Mouse (Mus musculus): Measurements from ENCODE around the gene Smarcc1.
A peak's percentile ranks its signal among the peaks of the same experiment; 100 is the strongest.
"Not testable (repeated sequence)": the region's sequence is repeated elsewhere in the genome, so short reads cannot be mapped to it uniquely, and the experiment has no call there.

Smarcc1 gene

GRCm38 (mm10) chr9:110132201-110132605, 14.7 kb downstream of the Smarcc1 start:
- DNase-seq = peak; percentile 75

GRCm38 (mm10) chr9:110132921-110133320, 15.4 kb downstream of the Smarcc1 start:
- no peak for DNase-seq

- DNase-seq = no peak
Observed at GRCm38 (mm10) chr9:110134176-110134575, 16.7 kb downstream of the Smarcc1 start.

- peak; percentile 26 for DNase-seq
Observed at GRCm38 (mm10) chr9:110139119-110139518, 21.6 kb downstream of the Smarcc1 start.

GRCm38 (mm10) chr9:110142097-110142496, 24.6 kb downstream of the Smarcc1 start:
- DNase-seq = no peak

- no peak for DNase-seq
Observed at GRCm38 (mm10) chr9:110148598-110148997, 31.1 kb downstream of the Smarcc1 start.

GRCm38 (mm10) chr9:110159036-110159435, 41.5 kb downstream of the Smarcc1 start:
- no peak for DNase-seq

- DNase-seq = not testable (repeated sequence)
Observed at GRCm38 (mm10) chr9:110160486-110160885, 43.0 kb downstream of the Smarcc1 start.

GRCm38 (mm10) chr9:110162441-110162840, 44.9 kb downstream of the Smarcc1 start:
- no peak for DNase-seq

GRCm38 (mm10) chr9:110163071-110163470, 45.6 kb downstream of the Smarcc1 start:
- DNase-seq = no peak

GRCm38 (mm10) chr9:110170858-110171257, 53.4 kb downstream of the Smarcc1 start:
- no peak for DNase-seq

- no peak for DNase-seq
Observed at GRCm38 (mm10) chr9:110199870-110200269, 82.4 kb downstream of the Smarcc1 start.

- DNase-seq = no peak
Observed at GRCm38 (mm10) chr9:110205526-110206404, 88.3 kb downstream of the Smarcc1 start.

- DNase-seq = no peak
Observed at GRCm38 (mm10) chr9:110206437-110206836, 88.9 kb downstream of the Smarcc1 start.

GRCm38 (mm10) chr9:110208265-110208664, 90.8 kb downstream of the Smarcc1 start:
- no peak for DNase-seq

GRCm38 (mm10) chr9:110208967-110209366, 91.5 kb downstream of the Smarcc1 start:
- DNase-seq = no peak

- no peak for DNase-seq
Observed at GRCm38 (mm10) chr9:110224273-110224672, 106.8 kb downstream of the Smarcc1 start.

- DNase-seq = no peak
Observed at GRCm38 (mm10) chr9:110226191-110226590, 108.7 kb downstream of the Smarcc1 start.

GRCm38 (mm10) chr9:110228671-110229070, 111.2 kb downstream of the Smarcc1 start:
- no peak for DNase-seq

GRCm38 (mm10) chr9:110229112-110229511, 111.6 kb downstream of the Smarcc1 start:
- DNase-seq = no peak

GRCm38 (mm10) chr9:110229566-110230248, 112.2 kb downstream of the Smarcc1 start:
- DNase-seq = no peak

- DNase-seq = no peak
Observed at GRCm38 (mm10) chr9:110230395-110231071, 113.0 kb downstream of the Smarcc1 start.

GRCm38 (mm10) chr9:110234962-110235361, 117.5 kb downstream of the Smarcc1 start:
- no peak for DNase-seq

Measured in liver (tissue).